30 mouse cellular contexts compared by ENCODE assay signal in the genomic region with DNA sequence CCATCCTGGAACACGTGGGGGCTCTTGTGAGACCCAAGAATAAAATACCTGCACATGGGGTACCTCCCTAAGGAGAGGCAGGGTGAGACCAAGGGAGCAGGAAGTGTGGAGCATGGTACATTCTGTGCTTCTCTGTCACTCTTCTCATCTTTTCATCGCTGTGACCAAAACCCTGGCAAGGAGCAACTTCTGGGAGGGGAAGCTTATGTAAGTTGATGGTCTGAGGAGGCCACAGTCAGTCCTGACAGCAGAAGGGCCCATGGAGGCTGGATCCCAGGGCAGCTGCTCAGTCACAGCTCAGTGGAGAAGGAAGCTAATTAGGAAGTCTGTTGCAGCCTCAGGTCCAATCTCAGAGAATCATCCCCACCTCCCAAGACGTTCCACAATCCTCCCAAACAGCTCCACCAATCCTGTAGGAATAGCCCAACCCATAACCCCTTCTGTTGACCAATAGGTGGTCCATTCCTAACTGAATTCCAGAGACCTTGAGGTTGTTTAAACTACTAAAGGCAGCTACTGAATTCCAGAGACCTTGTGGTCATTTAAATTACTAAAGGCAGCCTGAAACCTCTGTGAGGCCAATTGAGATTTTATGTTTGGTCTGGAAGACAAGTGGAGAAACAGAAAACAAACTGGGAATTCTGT. TPM values are rescaled to one million over a fixed set of nuclear protein-coding genes. Genes with fewer than 3 reads are reported as not detected.
DNase-seq lines count a peak whose midpoint lies in the region; ATAC-seq and TF ChIP-seq lines count a peak whose summit lies in the region.
"Had no signal": no experiment of that assay in that cellular context is flagged by ENCODE, and none has a peak within 500 bp of the region (broad histone marks: within the 10 kb centered on the region; RNA-seq: fewer than 3 reads in every experiment).

No protein-coding gene starts in this region.

- peak; percentile 69 for DNase-seq in ES-CJ7 (ENCODE audit: low read depth, low spot score)
- peak; percentile 82 for DNase-seq in R1 (ENCODE audit: low read depth, low spot score)
- DNase-seq in cerebellum, adult 2 months: peak; percentile 60 to 78
- peak; percentile 58 to 69 for DNase-seq in cerebellum, postnatal 25 days
- no peak for DNase-seq in heart, embryonic 10.5 days (ENCODE audit: low spot score)
- DNase-seq in hindbrain, embryonic 14.5 days (ENCODE audit: low spot score): no peak
- DNase-seq: B cell, adult 2 months; heart, postnatal 14 days; kidney, adult 11 months; layer of hippocampus, adult 9-11 months; lung, embryonic 14.5 days had no signal

- WGBS in cerebellum, adult 2 months: 11% methylated on average over 3 of the region's 3 CpGs
- 43% methylated on average over 3 of the region's 3 CpGs for WGBS in heart, embryonic 10.5 days
- 43% methylated on average over 3 of the region's 3 CpGs for WGBS in hindbrain, embryonic 14.5 days

- no peak for TF ChIP-seq CTCF in cerebellum, adult 2 months (IDR thresholded peaks at IDR 0.05; ENCODE audit: borderline replicate concordance, insufficient read depth, low read depth, low read length)

- no peaks in the 10 kb centered on the region for H3K27me3 ChIP-seq in cerebellum, adult 2 months (ENCODE audit: control insufficient read depth, insufficient read depth, low read length)
- no peaks in the 10 kb centered on the region for H3K27me3 ChIP-seq in heart, embryonic 10.5 days (ENCODE audit: insufficient read depth, poor library complexity, severe bottlenecking)
- H3K27me3 ChIP-seq in hindbrain, embryonic 14.5 days (ENCODE audit: control insufficient read depth, insufficient read depth, low read length): no peaks in the 10 kb centered on the region
- H3K27me3 ChIP-seq: CH12.LX; heart, embryonic 13.5 days; limb, embryonic 15.5 days; megakaryocyte, embryonic 14.5 days; midbrain, embryonic 13.5 days; stomach, embryonic 15.5 days had no signal

- H3K4me2 ChIP-seq in hindbrain, embryonic 14.5 days (replicated peaks): no peak overlapping the region
- H3K4me2 ChIP-seq: heart, embryonic 13.5 days; limb, embryonic 15.5 days; lung, embryonic 14.5 days; midbrain, embryonic 13.5 days; stomach, embryonic 15.5 days had no signal

- TF ChIP-seq POLR2A in cerebellum, adult 2 months (IDR thresholded peaks at IDR 0.05; ENCODE audit: borderline replicate concordance, insufficient read depth, low read length): no peak

- H3K9me3 ChIP-seq in heart, embryonic 10.5 days: no peaks in the 10 kb centered on the region
- no peaks in the 10 kb centered on the region for H3K9me3 ChIP-seq in hindbrain, embryonic 14.5 days (ENCODE audit: control insufficient read depth, low read length)
- H3K9me3 ChIP-seq: forebrain, embryonic 10.5 days; heart, embryonic 13.5 days; limb, embryonic 15.5 days; midbrain, embryonic 13.5 days; stomach, embryonic 15.5 days had no signal

- no peaks in the 10 kb centered on the region for H3K36me3 ChIP-seq in heart, embryonic 10.5 days
- H3K36me3 ChIP-seq in hindbrain, embryonic 14.5 days (replicated peaks; ENCODE audit: control insufficient read depth, insufficient read depth): no peaks in the 10 kb centered on the region
- H3K36me3 ChIP-seq: forebrain, embryonic 10.5 days; heart, embryonic 13.5 days; limb, embryonic 15.5 days; midbrain, embryonic 13.5 days; stomach, embryonic 15.5 days had no signal

- no peak for ATAC-seq in megakaryocyte, adult 5-6 weeks (ENCODE audit: poor library complexity, severe bottlenecking)
- no peak for ATAC-seq in hindbrain, embryonic 14.5 days (ENCODE audit: low FRiP score)
- ATAC-seq: midbrain, embryonic 13.5 days had no signal

- H3K4me1 ChIP-seq in cerebellum, adult 2 months (ENCODE audit: control insufficient read depth, insufficient read depth, low read length): peaks cover 17% of the 10 kb centered on the region
- no peaks in the 10 kb centered on the region for H3K4me1 ChIP-seq in heart, embryonic 10.5 days
- no peaks in the 10 kb centered on the region for H3K4me1 ChIP-seq in hindbrain, embryonic 14.5 days (replicated peaks; ENCODE audit: control insufficient read depth, insufficient read depth, low read length)
- H3K4me1 ChIP-seq: forebrain, embryonic 10.5 days; heart, embryonic 13.5 days; limb, embryonic 15.5 days; megakaryocyte, embryonic 14.5 days; midbrain, embryonic 13.5 days; stomach, embryonic 15.5 days had no signal

- H3K27ac ChIP-seq in cerebellum, adult 2 months (ENCODE audit: insufficient read depth, low read length): no peak overlapping the region
- no peak overlapping the region for H3K27ac ChIP-seq in heart, embryonic 10.5 days
- no peak overlapping the region for H3K27ac ChIP-seq in hindbrain, embryonic 14.5 days
- H3K27ac ChIP-seq: forebrain, embryonic 10.5 days; heart, embryonic 13.5 days; kidney, postnatal 0 days; limb, embryonic 15.5 days; liver, embryonic 14.5 days; midbrain, embryonic 13.5 days; stomach, embryonic 15.5 days had no signal

- H3K4me3 ChIP-seq in cerebellum, adult 2 months (replicated peaks; ENCODE audit: insufficient read depth, low read depth, low read length): no peak overlapping the region
- H3K4me3 ChIP-seq in heart, embryonic 10.5 days: no peak overlapping the region
- H3K4me3 ChIP-seq in hindbrain, embryonic 14.5 days (replicated peaks; ENCODE audit: low read length): no peak overlapping the region
- H3K4me3 ChIP-seq: forebrain, embryonic 10.5 days; heart, embryonic 13.5 days; limb, embryonic 15.5 days; megakaryocyte, embryonic 14.5 days; midbrain, embryonic 13.5 days; stomach, embryonic 15.5 days had no signal

- H3K9ac ChIP-seq in hindbrain, embryonic 14.5 days: no peak overlapping the region
- H3K9ac ChIP-seq: heart, embryonic 13.5 days; limb, embryonic 15.5 days; liver, embryonic 14.5 days; lung, embryonic 14.5 days; midbrain, embryonic 13.5 days; stomach, embryonic 15.5 days had no signal

RNA-seq across cellular contexts. Expression of a gene that starts 47.9 kb away (rescaled TPM):
- polyA plus RNA-seq in cerebellum, adult 2 months (2012; rRNA removed): not detected in 2 replicates
- total RNA-seq in megakaryocyte, adult 5-6 weeks (2015): not detected in 2 replicates
- total RNA-seq in megakaryocyte, adult 5-6 weeks (2017): not detected in 2 replicates
- not detected in 2 replicates for polyA plus RNA-seq in heart, embryonic 10.5 days (2016; fragmentation: Nextera tagmentation; extraction: Ambion mirVana)
- 0.52 and 0.54 TPM in 2 replicates for polyA plus RNA-seq in hindbrain, embryonic 14.5 days (2014; fragmentation: Nextera tagmentation; extraction: Ambion mirVana)
- total RNA-seq: adrenal gland, adult 18-20 months; adrenal gland, postnatal 4 days; CH12.LX; gastrocnemius, adult 18-20 months; heart, postnatal 14 days; left cerebral cortex, adult 18-20 months; left cerebral cortex, postnatal 36 days; monocyte, adult 5-6 weeks; neutrophil, adult 5-6 weeks had no signal
- polyA plus RNA-seq: embryonic facial prominence, embryonic 11.5 days; forebrain, embryonic 10.5 days; heart, embryonic 13.5 days; large intestine, adult 2 months; liver, embryonic 14.5 days; lung, embryonic 14.5 days; stomach, embryonic 15.5 days had no signal

Comparison
In these comparisons a context has a peak if more than half of its experiments do, and no peak if none do; other contexts are left out.
1. DNase-seq: peak in ES-CJ7 (single experiment), R1 (single experiment), cerebellum, adult 2 months (2 of 2) and cerebellum, postnatal 25 days (2 of 2); none in heart, embryonic 10.5 days (single experiment) and hindbrain, embryonic 14.5 days (single experiment).